Mouse (Mus musculus): ENCODE measurements around the gene Ddx3x. TPM values are rescaled to one million over a fixed set of nuclear protein-coding genes. Genes with fewer than 3 reads are reported as not detected.
"Not testable (repeated sequence)": the region's sequence is repeated elsewhere in the genome, so short reads cannot be mapped to it uniquely, and the experiment has no call there.

The Ddx3x gene
- polyA plus RNA-seq, 1 experiment from 2014 or later, result 84.5 TPM

DNA sequence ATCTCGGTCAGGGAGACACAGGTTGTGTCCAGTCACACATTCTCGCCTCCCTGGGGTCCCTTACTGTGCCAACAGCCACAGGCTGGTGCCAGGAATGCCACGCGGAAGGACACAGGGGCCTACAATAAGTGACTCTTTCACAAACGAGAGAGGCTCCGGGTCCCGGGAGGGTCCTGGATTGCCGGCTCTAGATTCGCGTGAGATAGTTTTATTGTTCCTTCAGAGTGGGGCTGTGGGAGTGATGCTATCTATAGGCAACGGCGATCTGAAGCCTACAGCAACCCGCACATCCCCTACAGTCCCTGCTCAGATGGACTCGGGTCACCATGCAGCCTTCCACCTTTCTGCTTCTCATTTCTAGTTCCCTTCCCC is 747 bp upstream of the Ddx3x start:
- peak overlapping the region; percentile 98 for H3K9ac ChIP-seq (ENCODE audit: low read depth, low read length)
- 3% methylated on average over 14 of the region's 14 CpGs for WGBS
- no peaks in the 10 kb centered on the region for H3K4me1 ChIP-seq (replicated peaks; ENCODE audit: control insufficient read depth, insufficient read depth, low read length)
- H3K4me3 ChIP-seq (ENCODE audit: low read depth, low read length), result peak overlapping the region; percentile 92
- ATAC-seq, result no peak
- H3K4me2 ChIP-seq (replicated peaks; ENCODE audit: low read depth), result peak overlapping the region; percentile 81
- no peak for TF ChIP-seq CTCF (IDR thresholded peaks at IDR 0.05; ENCODE audit: low read depth)
- peak overlapping the region; percentile 98 for H3K27ac ChIP-seq (ENCODE audit: low read depth, low read length)
- H3K27me3 ChIP-seq (replicated peaks; ENCODE audit: control insufficient read depth, insufficient read depth, low read length), result no peaks in the 10 kb centered on the region
- H3K9me3 ChIP-seq (ENCODE audit: control insufficient read depth), result no peaks in the 10 kb centered on the region
- peaks cover 3% of the 10 kb centered on the region; the same call in 1 of the 2 replicates for H3K36me3 ChIP-seq (ENCODE audit: control insufficient read depth, insufficient read depth)

DNA sequence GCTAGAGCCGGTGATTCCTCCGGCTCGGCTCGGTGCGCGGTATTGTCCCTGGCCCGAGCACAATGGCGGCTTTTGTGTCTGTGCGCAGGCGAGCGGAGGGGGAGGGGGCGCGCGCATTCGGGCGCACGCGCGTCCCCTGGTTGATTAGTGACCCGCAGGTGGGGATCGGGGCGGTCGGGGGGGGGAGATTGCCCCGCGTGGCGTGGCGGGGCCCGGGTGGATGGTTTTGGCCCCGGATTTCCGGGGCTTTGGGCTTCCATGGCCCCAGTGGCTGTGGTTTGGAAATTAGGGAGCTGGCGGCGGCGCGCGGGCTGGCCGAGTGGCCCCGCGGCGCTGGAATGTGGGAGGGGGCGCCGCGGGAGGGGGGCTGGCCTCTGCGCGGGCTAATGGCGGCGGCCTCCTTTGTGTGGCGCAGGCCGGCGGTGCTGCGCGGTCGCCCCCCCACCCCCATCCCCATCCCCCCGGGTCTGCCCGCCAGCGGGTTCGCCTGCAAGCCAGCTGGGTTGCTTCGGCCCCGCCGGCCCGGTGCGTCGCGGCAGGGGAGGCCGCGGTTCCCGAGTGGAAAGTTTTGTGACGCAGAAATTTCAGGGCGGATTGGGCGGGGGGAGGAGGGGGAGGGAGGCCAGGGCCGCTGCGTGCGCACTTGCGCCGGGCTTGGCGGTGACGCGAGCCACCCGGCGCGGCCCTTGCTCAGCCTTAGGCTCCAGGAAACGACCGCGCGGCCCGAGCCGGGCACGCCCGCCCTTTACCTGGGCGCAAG is 739 bp downstream of the Ddx3x start:
- 0 out of 2 replicates have a peak, but pooled peaks have one; percentile 1 for TF ChIP-seq CTCF (IDR thresholded peaks at IDR 0.05; ENCODE audit: low read depth)
- peak; percentile 76 for ATAC-seq
- H3K4me1 ChIP-seq (replicated peaks; ENCODE audit: control insufficient read depth, insufficient read depth, low read length), result no peaks in the 10 kb centered on the region
- peak overlapping the region; percentile 92 for H3K4me3 ChIP-seq (ENCODE audit: low read depth, low read length)
- peak overlapping the region; percentile 81 for H3K4me2 ChIP-seq (replicated peaks; ENCODE audit: low read depth)
- under 1% methylated on average over 69 of the region's 89 CpGs for WGBS
- H3K27me3 ChIP-seq (replicated peaks; ENCODE audit: control insufficient read depth, insufficient read depth, low read length), result no peaks in the 10 kb centered on the region
- H3K9ac ChIP-seq (ENCODE audit: low read depth, low read length), result peak overlapping the region; percentile 98
- H3K27ac ChIP-seq (ENCODE audit: low read depth, low read length), result peak overlapping the region; percentile 98
- peaks cover 11% of the 10 kb centered on the region; the same call in 1 of the 2 replicates for H3K36me3 ChIP-seq (ENCODE audit: control insufficient read depth, insufficient read depth)
- H3K9me3 ChIP-seq (ENCODE audit: control insufficient read depth), result no peaks in the 10 kb centered on the region

- Histone ChIP-seq H3K27ac (ENCODE audit: low read depth, low read length) (peak overlapping the region; percentile 98), H3K4me3 (ENCODE audit: low read depth, low read length) (peak overlapping the region; percentile 92), H3K9ac (ENCODE audit: low read depth, low read length) (peak overlapping the region; percentile 98), H3K4me2 (replicated peaks; ENCODE audit: low read depth) (peak overlapping the region; percentile 81), H3K9me3 (ENCODE audit: control insufficient read depth) (no peaks in the 10 kb centered on the region), H3K4me1 (replicated peaks; ENCODE audit: control insufficient read depth, insufficient read depth, low read length) (no peaks in the 10 kb centered on the region), H3K36me3 (ENCODE audit: control insufficient read depth, insufficient read depth) (peaks cover 14% of the 10 kb centered on the region; the same call in 1 of the 2 replicates), H3K27me3 (replicated peaks; ENCODE audit: control insufficient read depth, insufficient read depth, low read length) (no peaks in the 10 kb centered on the region)
- 10% methylated on average over 16 of the region's 16 CpGs for WGBS
- no peak for ATAC-seq
- TF ChIP-seq CTCF (IDR thresholded peaks at IDR 0.05; ENCODE audit: low read depth), result no peak
Observed at GRCm38 (mm10) chrX:13282089-13282850, 1.5 kb downstream of the Ddx3x start.

DNA sequence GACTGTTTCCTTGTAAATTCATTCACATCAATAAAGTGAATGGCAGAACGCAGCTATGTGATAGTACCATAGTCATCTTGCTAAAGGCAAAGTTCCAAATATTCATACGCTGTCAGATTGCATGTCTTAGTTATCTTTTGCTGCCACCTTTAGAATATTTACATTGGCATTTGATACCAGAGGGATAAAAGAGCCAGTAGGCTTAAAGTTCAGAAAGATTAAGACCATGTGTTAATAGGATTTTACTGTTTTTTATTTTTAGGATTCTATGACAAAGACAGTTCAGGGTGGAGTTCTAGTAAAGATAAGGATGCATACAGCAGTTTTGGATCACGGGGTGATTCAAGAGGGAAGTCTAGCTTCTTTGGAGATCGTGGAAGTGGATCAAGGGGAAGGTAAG is 5.0 kb downstream of the Ddx3x start:
- ATAC-seq, result no peak
- no peaks in the 10 kb centered on the region for H3K4me1 ChIP-seq (replicated peaks; ENCODE audit: control insufficient read depth, insufficient read depth, low read length)
- no peak overlapping the region for H3K27ac ChIP-seq (ENCODE audit: low read depth, low read length)
- 59% methylated on average over 4 of the region's 4 CpGs for WGBS
- H3K27me3 ChIP-seq (replicated peaks; ENCODE audit: control insufficient read depth, insufficient read depth, low read length), result no peaks in the 10 kb centered on the region
- H3K9me3 ChIP-seq (ENCODE audit: control insufficient read depth), result no peaks in the 10 kb centered on the region
- TF ChIP-seq CTCF (IDR thresholded peaks at IDR 0.05; ENCODE audit: low read depth), result no peak
- H3K36me3 ChIP-seq (ENCODE audit: control insufficient read depth, insufficient read depth), result peaks cover 39% of the 10 kb centered on the region
- no peak overlapping the region for H3K4me2 ChIP-seq (replicated peaks; ENCODE audit: low read depth)
- H3K9ac ChIP-seq (ENCODE audit: low read depth, low read length), result no peak overlapping the region
- no peak overlapping the region for H3K4me3 ChIP-seq (ENCODE audit: low read depth, low read length)

- H3K9ac ChIP-seq (ENCODE audit: low read depth, low read length), result no peak overlapping the region
- H3K4me2 ChIP-seq (replicated peaks; ENCODE audit: low read depth), result no peak overlapping the region
- TF ChIP-seq CTCF (IDR thresholded peaks at IDR 0.05; ENCODE audit: low read depth), result no peak
- WGBS, result 56% methylated on average over 6 of the region's 6 CpGs
- H3K36me3 ChIP-seq (ENCODE audit: control insufficient read depth, insufficient read depth), result peaks cover 26% of the 10 kb centered on the region
- no peak overlapping the region for H3K27ac ChIP-seq (ENCODE audit: low read depth, low read length)
- H3K4me3 ChIP-seq (ENCODE audit: low read depth, low read length), result no peak overlapping the region
- H3K9me3 ChIP-seq (ENCODE audit: control insufficient read depth), result no peaks in the 10 kb centered on the region
- peak; percentile 44; the same call in 1 of the 2 replicates for ATAC-seq
- H3K27me3 ChIP-seq (replicated peaks; ENCODE audit: control insufficient read depth, insufficient read depth, low read length), result no peaks in the 10 kb centered on the region
- H3K4me1 ChIP-seq (replicated peaks; ENCODE audit: control insufficient read depth, insufficient read depth, low read length), result no peaks in the 10 kb centered on the region
Observed at GRCm38 (mm10) chrX:13294505-13295228, 13.9 kb downstream of the Ddx3x start.

- ATAC-seq, result 0 out of 2 replicates have a peak, but pooled peaks have one; percentile 14
- H3K4me1 ChIP-seq (replicated peaks; ENCODE audit: control insufficient read depth, insufficient read depth, low read length), result no peaks in the 10 kb centered on the region
Observed at GRCm38 (mm10) chrX:13295229-13295571, 14.4 kb downstream of the Ddx3x start.

DNA sequence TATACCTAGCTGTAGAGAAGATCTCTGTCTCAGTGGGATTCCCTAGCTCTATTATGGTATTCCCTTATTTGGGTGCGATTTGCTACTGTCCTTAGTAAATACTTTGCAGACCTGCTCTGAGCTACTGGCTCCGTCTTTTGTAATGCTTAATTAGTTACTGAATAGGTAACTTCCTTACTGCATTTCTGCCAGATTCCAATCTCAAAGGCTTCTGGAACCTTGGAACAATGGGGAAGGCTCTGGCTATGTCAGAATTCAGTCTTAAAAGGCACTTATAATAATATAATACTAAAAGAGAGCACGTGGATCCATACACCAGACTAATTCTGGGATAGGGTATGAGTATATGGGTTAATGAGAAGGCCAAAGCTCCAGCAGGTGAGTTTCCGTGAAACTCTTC is 15.5 kb downstream of the Ddx3x start:
- not testable (repeated sequence) for H3K27me3 ChIP-seq (replicated peaks; ENCODE audit: control insufficient read depth, insufficient read depth, low read length); H3K4me1 ChIP-seq (replicated peaks; ENCODE audit: control insufficient read depth, insufficient read depth, low read length); H3K4me3 ChIP-seq (ENCODE audit: low read depth, low read length); H3K27ac ChIP-seq (ENCODE audit: low read depth, low read length); H3K4me2 ChIP-seq (replicated peaks; ENCODE audit: low read depth); H3K9ac ChIP-seq (ENCODE audit: low read depth, low read length); ATAC-seq; H3K9me3 ChIP-seq (ENCODE audit: control insufficient read depth)
- WGBS, result 33% methylated on average over 4 of the region's 4 CpGs
- H3K36me3 ChIP-seq (ENCODE audit: control insufficient read depth, insufficient read depth), result peaks cover 12% of the 10 kb centered on the region; the same call in 1 of the 2 replicates

More at GRCm38 (mm10) chrX:13295229-13295571, 14.4 kb downstream of the Ddx3x start:
- no peaks in the 10 kb centered on the region for H3K9me3 ChIP-seq (ENCODE audit: control insufficient read depth)
- H3K27me3 ChIP-seq (replicated peaks; ENCODE audit: control insufficient read depth, insufficient read depth, low read length), result no peaks in the 10 kb centered on the region
- H3K27ac ChIP-seq (ENCODE audit: low read depth, low read length), result no peak overlapping the region
- no peak overlapping the region for H3K4me2 ChIP-seq (replicated peaks; ENCODE audit: low read depth)
- TF ChIP-seq CTCF (IDR thresholded peaks at IDR 0.05; ENCODE audit: low read depth), result no peak
- H3K4me3 ChIP-seq (ENCODE audit: low read depth, low read length), result no peak overlapping the region
- no peak overlapping the region for H3K9ac ChIP-seq (ENCODE audit: low read depth, low read length)
- H3K36me3 ChIP-seq (ENCODE audit: control insufficient read depth, insufficient read depth), result peaks cover 22% of the 10 kb centered on the region
